Mouse (Mus musculus) ES-E14 (cell line): ENCODE measurements around the gene Tpcn2.

ENCODE experiments used
- CHD2 ChIP-seq: IDR thresholded peaks from 2 replicates; pipeline ENCODE4 v1.6.1; 2014; ENCODE audit warnings: mild to moderate bottlenecking, low read depth, low read length, inconsistent platforms
- HCFC1 ChIP-seq: IDR thresholded peaks from 2 replicates; pipeline ENCODE4 v1.6.1; 2012; ENCODE audit warnings: low read length, inconsistent platforms, borderline replicate concordance; ENCODE audit not compliant: insufficient read depth
- MAFK ChIP-seq: IDR thresholded peaks from 2 replicates; pipeline ENCODE4 v1.6.1; 2014; ENCODE audit warnings: mild to moderate bottlenecking, low read depth, low read length, inconsistent platforms; ENCODE audit not compliant: insufficient read depth
- ZC3H11A ChIP-seq: IDR thresholded peaks from 2 replicates; pipeline ENCODE4 v1.6.1; 2012; ENCODE audit warnings: low read depth, mild to moderate bottlenecking, inconsistent platforms, low read length, borderline replicate concordance
- ZNF384 ChIP-seq: IDR thresholded peaks from 2 replicates; pipeline ENCODE4 v1.6.1; 2012; ENCODE audit warnings: low read depth, low read length, inconsistent platforms

DNA sequence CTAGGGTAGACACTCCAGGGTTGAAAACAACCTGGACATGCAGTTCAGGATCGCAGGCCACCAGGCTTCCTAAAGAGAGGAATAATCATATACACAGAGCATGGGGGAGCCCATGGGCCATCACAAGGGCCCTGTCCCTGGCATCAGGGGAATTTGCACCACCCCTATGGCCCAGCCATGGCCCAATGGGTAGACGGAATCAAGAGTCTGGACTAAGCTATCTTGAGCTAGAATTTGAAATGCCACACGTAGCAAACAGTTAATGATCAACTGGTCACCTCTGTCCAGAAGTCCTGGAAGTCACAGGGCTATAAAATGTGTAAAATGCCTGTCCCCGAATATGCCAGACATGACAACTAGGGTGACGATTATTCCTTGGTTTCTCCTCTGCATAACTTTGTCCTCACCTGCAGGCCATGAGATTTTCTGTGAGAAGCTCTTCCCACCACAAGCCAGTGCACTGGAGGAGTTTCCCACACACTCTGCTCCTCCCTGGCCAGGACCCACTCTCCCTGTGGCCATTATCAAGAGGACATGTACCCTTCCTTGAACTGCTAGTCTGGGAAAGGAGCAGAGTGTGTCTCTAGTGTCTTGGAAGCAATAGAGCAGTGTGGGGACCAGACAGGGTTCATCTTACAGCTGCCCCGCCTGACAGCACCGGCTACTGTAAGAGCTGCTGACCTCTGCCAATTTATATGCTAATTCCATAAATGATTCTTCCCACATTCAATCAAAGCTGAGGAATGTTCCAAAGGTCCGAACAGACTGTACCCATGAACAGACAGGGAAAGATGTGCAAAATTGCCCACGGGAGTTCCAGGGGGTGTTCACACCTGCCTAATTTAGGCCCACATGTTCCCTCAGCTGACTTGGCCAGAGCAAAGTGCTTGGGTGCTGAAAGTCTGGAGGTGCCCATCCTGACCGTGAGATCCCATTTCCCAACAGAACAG lies 48.7 kb downstream of the Tpcn2 start:
- TF ChIP-seq HCFC1, result no peak
- TF ChIP-seq MAFK, result no peak
- no peak for TF ChIP-seq ZNF384
- no peak for TF ChIP-seq ZC3H11A
- TF ChIP-seq CHD2, result no peak
